Comparison of ENCODE assay signal across 19 mouse cellular contexts in genomic region chr9:27074677-27075076, GRCm38 (mm10). TPM values are rescaled to one million over a fixed set of nuclear protein-coding genes. Genes with fewer than 3 reads are reported as not detected.
DNase-seq lines count a peak whose midpoint lies in the region; ATAC-seq and TF ChIP-seq lines count a peak whose summit lies in the region.
"Had no signal": no experiment of that assay in that cellular context is flagged by ENCODE, and none has a peak within 500 bp of the region (broad histone marks: within the 10 kb centered on the region; RNA-seq: fewer than 3 reads in every experiment).

No protein-coding gene starts in this region.

- peak; percentile 25 for DNase-seq in embryo, embryonic 11 days
- no peak for DNase-seq in embryo, embryonic 9.5 days (ENCODE audit: extremely low spot score)
- peak; percentile 17 for DNase-seq in kidney, adult 2 months
- no peak for DNase-seq in kidney, adult 8-10 months
- DNase-seq in retina, embryonic 14.5 days (ENCODE audit: low spot score): peak; percentile 38
- no peak for DNase-seq in retina, postnatal 1 day
- DNase-seq: adrenal gland, postnatal 36 days; B cell, adult 2 months; cerebellum, adult 11-12 months; gastrocnemius, postnatal 10 days; kidney, postnatal 4 days; lung, postnatal 4 days; right cerebral cortex, postnatal 25 days; thymus, adult 2 months had no signal

- H3K27me3 ChIP-seq in kidney, adult 2 months (replicated peaks; ENCODE audit: control insufficient read depth, insufficient read depth, low read length): no peaks in the 10 kb centered on the region
- H3K27me3 ChIP-seq in neural tube, embryonic 15.5 days (replicated peaks): no peaks in the 10 kb centered on the region
- H3K27me3 ChIP-seq: heart, embryonic 13.5 days; liver, embryonic 12.5 days had no signal

- H3K9me3 ChIP-seq in neural tube, embryonic 15.5 days (replicated peaks): no peaks in the 10 kb centered on the region
- H3K9me3 ChIP-seq: forebrain, embryonic 10.5 days; heart, embryonic 13.5 days; liver, embryonic 12.5 days had no signal

- H3K4me3 ChIP-seq in kidney, adult 2 months (ENCODE audit: insufficient read depth, low read depth, low read length): no peak overlapping the region
- no peak overlapping the region for H3K4me3 ChIP-seq in neural tube, embryonic 15.5 days (replicated peaks)
- H3K4me3 ChIP-seq: forebrain, embryonic 10.5 days; heart, embryonic 13.5 days; liver, embryonic 12.5 days had no signal

- H3K4me1 ChIP-seq in kidney, adult 2 months (ENCODE audit: control insufficient read depth, insufficient read depth, low read length): no peaks in the 10 kb centered on the region
- H3K4me1 ChIP-seq in neural tube, embryonic 15.5 days: no peaks in the 10 kb centered on the region
- H3K4me1 ChIP-seq: forebrain, embryonic 10.5 days; liver, embryonic 12.5 days had no signal

- no peak overlapping the region for H3K9ac ChIP-seq in neural tube, embryonic 15.5 days (replicated peaks)
- H3K9ac ChIP-seq: heart, embryonic 13.5 days; liver, embryonic 12.5 days had no signal

- H3K36me3 ChIP-seq in kidney, adult 2 months (ENCODE audit: control insufficient read depth, insufficient read depth, low read length): peaks cover 7% of the 10 kb centered on the region
- H3K36me3 ChIP-seq in neural tube, embryonic 15.5 days: peaks cover 48% of the 10 kb centered on the region

- WGBS in kidney, adult 2 months: 72% methylated on average over 1 of the region's 1 CpGs
- WGBS in neural tube, embryonic 15.5 days: 82% methylated on average over 1 of the region's 1 CpGs

- no peak for TF ChIP-seq POLR2A in kidney, adult 2 months (IDR thresholded peaks at IDR 0.05; ENCODE audit: low read depth, low read length)

- no peak for ATAC-seq in activated CD4-positive, CD25-positive, alpha-beta regulatory T cell, adult 4 months
- ATAC-seq in neural tube, embryonic 15.5 days (ENCODE audit: low FRiP score): no peak
- ATAC-seq: liver, embryonic 12.5 days had no signal

- no peak overlapping the region for H3K4me2 ChIP-seq in neural tube, embryonic 15.5 days
- H3K4me2 ChIP-seq: heart, embryonic 13.5 days; liver, embryonic 12.5 days had no signal

- no peak overlapping the region for H3K27ac ChIP-seq in kidney, adult 2 months (ENCODE audit: insufficient read depth, low read depth, low read length)
- H3K27ac ChIP-seq in neural tube, embryonic 15.5 days (replicated peaks): no peak overlapping the region
- H3K27ac ChIP-seq: forebrain, embryonic 10.5 days; heart, embryonic 13.5 days; liver, embryonic 12.5 days had no signal

- TF ChIP-seq CTCF in kidney, adult 2 months (conservative IDR thresholded peaks at IDR 0.05; ENCODE audit: insufficient read depth, insufficient read length, low read depth, low read length): no peak

RNA-seq across cellular contexts. Expression of gene Ncapd3, which starts 44.7 kb away (rescaled TPM):
- polyA plus RNA-seq in kidney, adult 2 months (2012; rRNA removed): 9.6 and 12.5 TPM in 2 replicates
- polyA plus RNA-seq in activated CD4-positive, CD25-positive, alpha-beta regulatory T cell, adult 4 months (2017; shearing (Covaris generic)): 10 to 100 TPM; 23.4 to 27.0 TPM
- 12.6 and 16.7 TPM in 2 replicates for polyA plus RNA-seq in neural tube, embryonic 15.5 days (2015; fragmentation: Nextera tagmentation; extraction: Ambion mirVana)

RNA-seq across cellular contexts. Expression of gene Vps26b, which starts 44.8 kb away (rescaled TPM):
- polyA plus RNA-seq in kidney, adult 2 months (2012; rRNA removed): 21.6 and 25.6 TPM in 2 replicates
- polyA plus RNA-seq in activated CD4-positive, CD25-positive, alpha-beta regulatory T cell, adult 4 months (2017; shearing (Covaris generic)): 10 to 100 TPM in 1 of 2 experiments, 1 to 10 TPM in 1; 10.0 to 14.0 TPM
- 80.2 and 80.3 TPM in 2 replicates for polyA plus RNA-seq in neural tube, embryonic 15.5 days (2015; fragmentation: Nextera tagmentation; extraction: Ambion mirVana)

Comparison
In these comparisons a context has a peak if more than half of its experiments do, and no peak if none do; other contexts are left out.
1. DNase-seq: peak in embryo, embryonic 11 days (single experiment), kidney, adult 2 months (single experiment) and retina, embryonic 14.5 days (single experiment); none in embryo, embryonic 9.5 days (single experiment), kidney, adult 8-10 months (0 of 2) and retina, postnatal 1 day (single experiment).